Mouse (Mus musculus) hindbrain, embryonic 15.5 days (tissue): ENCODE data around the gene Sox9. TPM values are rescaled to one million over a fixed set of nuclear protein-coding genes. Genes with fewer than 3 reads are reported as not detected.

Experiments
- ATAC-seq: fragments of 200-750 bp; cut with Nextera tagmentation; 2 replicates; pipeline ENCODE4 v1.8.0; 2017; ENCODE audit warnings: low read depth, moderate number of reproducible peaks, moderate TSS enrichment; ENCODE audit not compliant: low FRiP score
- H3K27ac ChIP-seq: fragments of 300-500 bp; sonication (generic); replicated peaks from 2 replicates; pipeline ENCODE4 v1.5.1; 2015; ENCODE audit warnings: mild to moderate bottlenecking, inconsistent platforms
- H3K27me3 ChIP-seq: fragments of 300-500 bp; sonication (generic); 2 replicates; pipeline ENCODE4 v1.6.1; 2015; ENCODE audit warnings: control low read depth, inconsistent platforms
- H3K36me3 ChIP-seq: fragments of 300-500 bp; sonication (generic); 2 replicates; pipeline ENCODE4 v1.6.1; 2015; ENCODE audit warnings: control low read depth, inconsistent platforms
- H3K4me1 ChIP-seq: fragments of 300-500 bp; sonication (generic); replicated peaks from 2 replicates; pipeline ENCODE4 v1.6.1; 2015; ENCODE audit warnings: control low read depth, inconsistent platforms
- H3K4me2 ChIP-seq: fragments of 300-500 bp; sonication (generic); 2 replicates; pipeline ENCODE4 v1.6.1; 2015; ENCODE audit warnings: moderate library complexity, mild to moderate bottlenecking, inconsistent platforms
- H3K4me3 ChIP-seq: fragments of 300-500 bp; sonication (generic); 2 replicates; pipeline ENCODE4 v1.5.1; 2015; ENCODE audit warnings: mild to moderate bottlenecking, inconsistent platforms
- H3K9ac ChIP-seq: fragments of 300-500 bp; sonication (generic); 2 replicates; pipeline ENCODE4 v1.6.1; 2015; ENCODE audit warnings: inconsistent platforms
- H3K9me3 ChIP-seq: fragments of 300-500 bp; sonication (generic); 2 replicates; pipeline ENCODE4 v1.6.1; 2016; ENCODE audit warnings: control low read depth, inconsistent platforms
- WGBS: fragments of 180-500 bp; shearing (Covaris S2); methylation state at CpG from one replicate; pipeline ENCODE4 v1.1.7; 2015; 5-methylcytosine and 5-hydroxymethylcytosine counted together
- polyA plus RNA-seq: library from polyadenylated mRNA; unstranded; fragments of >200 nt; fragmentation: Nextera tagmentation; extraction: Ambion mirVana; gene quantifications from 2 replicates; pipeline ENCODE4 v1.2.1, GENCODE M21; 2015

The Sox9 gene
- polyA plus RNA-seq, 1 experiment from 2014 or later: 61.4 TPM

GRCm38 (mm10) chr11:112807838-112808506 is 25.9 kb downstream of the Sox9 start:
- WGBS: 64% methylated on average over 8 of the region's 8 CpGs
- ATAC-seq: no peak
- no peak overlapping the region for H3K4me3 ChIP-seq

GRCm38 (mm10) chr11:112810447-112811151 is 28.6 kb downstream of the Sox9 start:
- Histone ChIP-seq H3K36me3 (no peaks in the 10 kb centered on the region), H3K9me3 (no peaks in the 10 kb centered on the region), H3K4me2 (peak overlapping the region; percentile 57), H3K27me3 (no peaks in the 10 kb centered on the region), H3K4me3 (peak overlapping the region; percentile 20), H3K4me1 (peaks cover 28% of the 10 kb centered on the region), H3K9ac (0 out of 2 replicates have a peak overlapping the region, but pooled peaks have one; percentile 20), H3K27ac (peak overlapping the region; percentile 78)
- WGBS: 2% methylated on average over 17 of the region's 17 CpGs
- ATAC-seq: peak; percentile 54

More at GRCm38 (mm10) chr11:112807838-112808506, 25.9 kb downstream of the Sox9 start:
- Histone ChIP-seq H3K9me3 (no peaks in the 10 kb centered on the region), H3K9ac (no peak overlapping the region), H3K36me3 (no peaks in the 10 kb centered on the region), H3K4me1 (peaks cover 28% of the 10 kb centered on the region), H3K27ac (no peak overlapping the region), H3K27me3 (no peaks in the 10 kb centered on the region), H3K4me2 (no peak overlapping the region)

- 1% methylated on average over 19 of the region's 19 CpGs for WGBS
- Histone ChIP-seq H3K36me3 (no peaks in the 10 kb centered on the region), H3K4me3 (peak overlapping the region; percentile 20), H3K27ac (peak overlapping the region; percentile 82), H3K9ac (peak overlapping the region; percentile 20; the same call in 1 of the 2 replicates), H3K4me1 (peaks cover 28% of the 10 kb centered on the region), H3K4me2 (peak overlapping the region; percentile 57), H3K9me3 (no peaks in the 10 kb centered on the region), H3K27me3 (no peaks in the 10 kb centered on the region)
- ATAC-seq: peak; percentile 92
Observed at GRCm38 (mm10) chr11:112811152-112811871, 29.3 kb downstream of the Sox9 start.

- no peak overlapping the region for H3K9ac ChIP-seq
- peak overlapping the region; percentile 50 for H3K27ac ChIP-seq
- H3K4me1 ChIP-seq: peaks cover 5% of the 10 kb centered on the region; the same call in 1 of the 2 replicates
- H3K9me3 ChIP-seq: no peaks in the 10 kb centered on the region
- H3K36me3 ChIP-seq: no peaks in the 10 kb centered on the region
- no peak overlapping the region for H3K4me3 ChIP-seq
- no peaks in the 10 kb centered on the region for H3K27me3 ChIP-seq
- peak; percentile 91 for ATAC-seq
- WGBS: 18% methylated on average over 14 of the region's 14 CpGs
- no peak overlapping the region for H3K4me2 ChIP-seq
Observed at GRCm38 (mm10) chr11:112817829-112818650, 36.0 kb downstream of the Sox9 start.

- H3K4me2 ChIP-seq: no peak overlapping the region
- no peak overlapping the region for H3K4me3 ChIP-seq
- peaks cover 5% of the 10 kb centered on the region; the same call in 1 of the 2 replicates for H3K4me1 ChIP-seq
- H3K9ac ChIP-seq: no peak overlapping the region
- peak overlapping the region; percentile 50 for H3K27ac ChIP-seq
- no peaks in the 10 kb centered on the region for H3K9me3 ChIP-seq
- no peaks in the 10 kb centered on the region for H3K27me3 ChIP-seq
- 49% methylated on average over 7 of the region's 7 CpGs for WGBS
- ATAC-seq: peak; percentile 35; the same call in 1 of the 2 replicates
- H3K36me3 ChIP-seq: no peaks in the 10 kb centered on the region
Observed at GRCm38 (mm10) chr11:112818651-112819270, 36.7 kb downstream of the Sox9 start.

GRCm38 (mm10) chr11:112821536-112821935 is 39.5 kb downstream of the Sox9 start:
- ATAC-seq: no peak
- H3K4me3 ChIP-seq: no peak overlapping the region

GRCm38 (mm10) chr11:112824146-112824545 is 42.1 kb downstream of the Sox9 start:
- Histone ChIP-seq H3K27ac (no peak overlapping the region), H3K4me1 (0 out of 2 replicates have a peak, but pooled peaks cover 8% of the 10 kb centered on the region), H3K9me3 (no peaks in the 10 kb centered on the region), H3K4me2 (no peak overlapping the region), H3K4me3 (no peak overlapping the region), H3K27me3 (no peaks in the 10 kb centered on the region), H3K36me3 (no peaks in the 10 kb centered on the region), H3K9ac (no peak overlapping the region)
- WGBS: 60% methylated on average over 3 of the region's 3 CpGs
- ATAC-seq: no peak

More at GRCm38 (mm10) chr11:112821536-112821935, 39.5 kb downstream of the Sox9 start:
- Histone ChIP-seq H3K36me3 (no peaks in the 10 kb centered on the region), H3K9ac (no peak overlapping the region), H3K27ac (no peak overlapping the region), H3K4me2 (no peak overlapping the region), H3K9me3 (no peaks in the 10 kb centered on the region), H3K4me1 (peaks cover 8% of the 10 kb centered on the region; the same call in 1 of the 2 replicates), H3K27me3 (no peaks in the 10 kb centered on the region)
- 62% methylated on average over 2 of the region's 2 CpGs for whole genome bisulfite sequencing

GRCm38 (mm10) chr11:112826193-112827043 is 44.4 kb downstream of the Sox9 start:
- WGBS: 39% methylated on average over 6 of the region's 6 CpGs
- ATAC-seq: 0 out of 2 replicates have a peak, but pooled peaks have one; percentile 51
- Histone ChIP-seq H3K27ac (no peak overlapping the region), H3K4me3 (no peak overlapping the region), H3K4me1 (0 out of 2 replicates have a peak, but pooled peaks cover 8% of the 10 kb centered on the region), H3K9me3 (no peaks in the 10 kb centered on the region), H3K27me3 (no peaks in the 10 kb centered on the region), H3K9ac (no peak overlapping the region), H3K4me2 (no peak overlapping the region), H3K36me3 (no peaks in the 10 kb centered on the region)

- H3K36me3 ChIP-seq: no peaks in the 10 kb centered on the region
- no peak overlapping the region for H3K4me3 ChIP-seq
- H3K4me1 ChIP-seq: 0 out of 2 replicates have a peak, but pooled peaks cover 8% of the 10 kb centered on the region
- no peak overlapping the region for H3K27ac ChIP-seq
- no peak overlapping the region for H3K4me2 ChIP-seq
- ATAC-seq: no peak
- H3K9ac ChIP-seq: no peak overlapping the region
- no peaks in the 10 kb centered on the region for H3K9me3 ChIP-seq
- WGBS: 25% methylated on average over 6 of the region's 6 CpGs
- H3K27me3 ChIP-seq: no peaks in the 10 kb centered on the region
Observed at GRCm38 (mm10) chr11:112827044-112827347, 45.0 kb downstream of the Sox9 start.

- no peak overlapping the region for H3K4me3 ChIP-seq
- WGBS: 92% methylated on average over 9 of the region's 9 CpGs
- H3K9ac ChIP-seq: no peak overlapping the region
- no peak for ATAC-seq
- H3K27ac ChIP-seq: no peak overlapping the region
- H3K4me2 ChIP-seq: no peak overlapping the region
- H3K27me3 ChIP-seq: no peaks in the 10 kb centered on the region
- H3K36me3 ChIP-seq: no peaks in the 10 kb centered on the region
- H3K9me3 ChIP-seq: no peaks in the 10 kb centered on the region
- peaks cover 10% of the 10 kb centered on the region; the same call in 1 of the 2 replicates for H3K4me1 ChIP-seq
Observed at GRCm38 (mm10) chr11:112828553-112829287, 46.7 kb downstream of the Sox9 start.
